Mouse (Mus musculus): ENCODE data around the gene E2f2. TPM values are rescaled to one million over a fixed set of nuclear protein-coding genes. Genes with fewer than 3 reads are reported as not detected.
A peak's percentile ranks its signal among the peaks of the same experiment; 100 is the strongest.

E2f2 gene
- total and polyA plus RNA-seq, 3 experiments: 14.1 to 70.3 (median 45.9) TPM

GRCm38 (mm10) chr4:136152821-136153220 is 19.4 kb upstream of the E2f2 start:
- ATAC-seq (ENCODE audit: extremely low read depth, insufficient number of reproducible peaks, low FRiP score, poor library complexity, severe bottlenecking) (no peak), DNase-seq (ENCODE audit: low spot score) (no peak)
- Histone ChIP-seq H3K9me3 (replicated peaks) (peaks cover 3% of the 10 kb centered on the region; the same call in 1 of the 2 replicates), H3K4me3 (ENCODE audit: low read depth, low read length) (no peak overlapping the region), H3K4me1 (ENCODE audit: insufficient read depth, low read depth, low read length) (peaks cover 7% of the 10 kb centered on the region; the same call in 1 of the 2 replicates), H3K36me3 (replicated peaks) (no peaks in the 10 kb centered on the region), H3K27me3 (ENCODE audit: insufficient read depth, low read length) (peaks cover 56% of the 10 kb centered on the region)
- TF ChIP-seq GATA1 (IDR thresholded peaks at IDR 0.05; ENCODE audit: borderline replicate concordance, low read length) (no peak), POLR2AphosphoS5 (IDR thresholded peaks at IDR 0.05; ENCODE audit: insufficient replicate concordance, low read depth, low read length) (no peak), CTCF (IDR thresholded peaks at IDR 0.05; ENCODE audit: low read depth, low read length) (peak; percentile 45; the same call in 1 of the 2 replicates), GATA2 (IDR thresholded peaks at IDR 0.05; ENCODE audit: borderline replicate concordance, low read depth, low read length) (no peak), TAL1 (conservative IDR thresholded peaks at IDR 0.05; ENCODE audit: low read depth, low read length) (no peak)

- no peak for DNase-seq (ENCODE audit: low spot score)
- H3K4me1 ChIP-seq (ENCODE audit: insufficient read depth, low read depth, low read length): peaks cover 3% of the 10 kb centered on the region; the same call in 1 of the 2 replicates
- no peak overlapping the region for H3K4me3 ChIP-seq (ENCODE audit: low read depth, low read length)
- ATAC-seq (ENCODE audit: extremely low read depth, insufficient number of reproducible peaks, low FRiP score, poor library complexity, severe bottlenecking): no peak
- no peaks in the 10 kb centered on the region for H3K36me3 ChIP-seq (replicated peaks)
- peaks cover 3% of the 10 kb centered on the region; the same call in 1 of the 2 replicates for H3K9me3 ChIP-seq (replicated peaks)
- TF ChIP-seq GATA1 (IDR thresholded peaks at IDR 0.05; ENCODE audit: borderline replicate concordance, low read length) (no peak), CTCF (IDR thresholded peaks at IDR 0.05; ENCODE audit: low read depth, low read length) (no peak), POLR2AphosphoS5 (IDR thresholded peaks at IDR 0.05; ENCODE audit: insufficient replicate concordance, low read depth, low read length) (no peak), TAL1 (conservative IDR thresholded peaks at IDR 0.05; ENCODE audit: low read depth, low read length) (no peak)
- H3K27me3 ChIP-seq (ENCODE audit: insufficient read depth, low read length): peaks cover 49% of the 10 kb centered on the region
Observed at GRCm38 (mm10) chr4:136154462-136154861, 17.7 kb upstream of the E2f2 start.

GRCm38 (mm10) chr4:136158498-136158897 is 13.7 kb upstream of the E2f2 start:
- peaks cover 29% of the 10 kb centered on the region for H3K27me3 ChIP-seq (ENCODE audit: insufficient read depth, low read length)
- no peaks in the 10 kb centered on the region for H3K36me3 ChIP-seq (replicated peaks)
- peaks cover 16% of the 10 kb centered on the region for H3K4me1 ChIP-seq (ENCODE audit: insufficient read depth, low read depth, low read length)
- no peak overlapping the region for H3K4me3 ChIP-seq (ENCODE audit: low read depth, low read length)
- H3K9me3 ChIP-seq (replicated peaks): no peaks in the 10 kb centered on the region
- DNase-seq (ENCODE audit: low spot score) (no peak), ATAC-seq (ENCODE audit: extremely low read depth, insufficient number of reproducible peaks, low FRiP score, poor library complexity, severe bottlenecking) (no peak)
- no peak for TF ChIP-seq GATA1 (IDR thresholded peaks at IDR 0.05; ENCODE audit: borderline replicate concordance, low read length)
- no peak for TF ChIP-seq CTCF (IDR thresholded peaks at IDR 0.05; ENCODE audit: low read depth, low read length)
- TF ChIP-seq POLR2AphosphoS5 (IDR thresholded peaks at IDR 0.05; ENCODE audit: insufficient replicate concordance, low read depth, low read length): no peak
- no peak for TF ChIP-seq TAL1 (conservative IDR thresholded peaks at IDR 0.05; ENCODE audit: low read depth, low read length)
- no peak for TF ChIP-seq GATA2 (IDR thresholded peaks at IDR 0.05; ENCODE audit: borderline replicate concordance, low read depth, low read length)

- ATAC-seq (ENCODE audit: extremely low read depth, insufficient number of reproducible peaks, low FRiP score, poor library complexity, severe bottlenecking): peak; percentile 40
- Histone ChIP-seq H3K36me3 (replicated peaks) (no peaks in the 10 kb centered on the region), H3K27me3 (ENCODE audit: insufficient read depth, low read length) (peaks cover 19% of the 10 kb centered on the region), H3K9me3 (replicated peaks) (no peaks in the 10 kb centered on the region), H3K4me3 (ENCODE audit: low read depth, low read length) (no peak overlapping the region), H3K4me1 (ENCODE audit: insufficient read depth, low read depth, low read length) (peaks cover 19% of the 10 kb centered on the region)
- TF ChIP-seq CTCF (IDR thresholded peaks at IDR 0.05; ENCODE audit: low read depth, low read length) (peak; percentile 97), TAL1 (conservative IDR thresholded peaks at IDR 0.05; ENCODE audit: low read depth, low read length) (no peak)
- peak; percentile 59 for DNase-seq (ENCODE audit: low spot score)
Observed at GRCm38 (mm10) chr4:136159802-136160397, 12.3 kb upstream of the E2f2 start.

GRCm38 (mm10) chr4:136163448-136163847 is 8.7 kb upstream of the E2f2 start:
- TF ChIP-seq CTCF (IDR thresholded peaks at IDR 0.05; ENCODE audit: low read depth, low read length) (peak; percentile 88), POLR2AphosphoS5 (IDR thresholded peaks at IDR 0.05; ENCODE audit: insufficient replicate concordance, low read depth, low read length) (no peak)
- ATAC-seq (ENCODE audit: extremely low read depth, insufficient number of reproducible peaks, low FRiP score, poor library complexity, severe bottlenecking) (no peak), DNase-seq (ENCODE audit: low spot score) (peak; percentile 77)
- Histone ChIP-seq H3K9me3 (replicated peaks) (no peaks in the 10 kb centered on the region), H3K27me3 (ENCODE audit: insufficient read depth, low read length) (peaks cover 11% of the 10 kb centered on the region; the same call in 1 of the 2 replicates), H3K4me3 (ENCODE audit: low read depth, low read length) (no peak overlapping the region), H3K36me3 (replicated peaks) (no peaks in the 10 kb centered on the region), H3K4me1 (ENCODE audit: insufficient read depth, low read depth, low read length) (peaks cover 22% of the 10 kb centered on the region)

GRCm38 (mm10) chr4:136164981-136165380 is 7.2 kb upstream of the E2f2 start:
- TF ChIP-seq GATA1 (IDR thresholded peaks at IDR 0.05; ENCODE audit: borderline replicate concordance, low read length): no peak
- no peak for TF ChIP-seq CTCF (IDR thresholded peaks at IDR 0.05; ENCODE audit: low read depth, low read length)
- TF ChIP-seq POLR2AphosphoS5 (IDR thresholded peaks at IDR 0.05; ENCODE audit: insufficient replicate concordance, low read depth, low read length): no peak
- no peak for TF ChIP-seq TAL1 (conservative IDR thresholded peaks at IDR 0.05; ENCODE audit: low read depth, low read length)
- TF ChIP-seq GATA2 (IDR thresholded peaks at IDR 0.05; ENCODE audit: borderline replicate concordance, low read depth, low read length): no peak
- H3K4me3 ChIP-seq (ENCODE audit: low read depth, low read length): no peak overlapping the region
- ATAC-seq (ENCODE audit: extremely low read depth, insufficient number of reproducible peaks, low FRiP score, poor library complexity, severe bottlenecking) (no peak), DNase-seq (ENCODE audit: low spot score) (no peak)
- peaks cover 11% of the 10 kb centered on the region; the same call in 1 of the 2 replicates for H3K27me3 ChIP-seq (ENCODE audit: insufficient read depth, low read length)
- peaks cover 20% of the 10 kb centered on the region for H3K4me1 ChIP-seq (ENCODE audit: insufficient read depth, low read depth, low read length)
- H3K9me3 ChIP-seq (replicated peaks): no peaks in the 10 kb centered on the region
- peaks cover 4% of the 10 kb centered on the region for H3K36me3 ChIP-seq (replicated peaks)

All from G1E (cell line).